Mouse (Mus musculus) MEL (cell line): Measurements from ENCODE around the gene Gsn.

Source experiments
- ELF1 ChIP-seq: IDR thresholded peaks from 2 replicates; pipeline ENCODE4 v1.6.1; 2014; ENCODE audit warnings: low read depth, mild to moderate bottlenecking, inconsistent platforms, low read length, improper control_type of control experiment, moderate library complexity
- POLR2A ChIP-seq, 2 experiments: IDR thresholded peaks; 2 replicates each; pipeline ENCODE4 v1.6.1; 2011 to 2012; ENCODE audit warnings: low read length in 2 of 2, mild to moderate bottlenecking in 2 of 2, control low read depth in 1 of 2, improper control_type of control experiment in 1 of 2, low read depth in 1 of 2, moderate library complexity in 1 of 2; ENCODE audit not compliant: control insufficient read depth in 1 of 2, insufficient read depth in 1 of 2, poor library complexity in 1 of 2
- POLR2AphosphoS5 ChIP-seq: IDR thresholded peaks from 2 replicates; pipeline ENCODE4 v1.6.1; 2012; ENCODE audit warnings: low read depth, borderline replicate concordance, mild to moderate bottlenecking, inconsistent platforms, low read length, moderate library complexity, mixed read lengths

DNA sequence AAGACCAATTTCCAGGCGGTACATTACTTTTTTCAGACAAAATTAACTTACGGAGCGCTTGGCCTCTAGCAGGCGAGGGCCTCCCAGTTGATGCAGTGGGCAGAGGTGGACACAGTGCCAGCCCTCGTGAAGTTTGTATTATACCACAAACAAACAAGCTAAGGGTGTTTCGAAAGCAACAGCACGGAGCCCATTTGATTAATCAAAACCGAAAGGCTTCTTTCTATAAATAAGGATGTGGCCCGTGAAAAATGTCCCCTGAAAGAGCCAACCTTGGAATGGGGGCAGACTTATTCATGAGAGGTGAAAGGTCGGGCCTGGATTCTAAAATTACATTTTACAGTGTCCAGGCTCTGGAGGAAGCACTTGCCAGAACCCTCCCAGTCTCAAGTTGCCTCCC is 81.2 kb downstream of the Gsn start:
- no peak for TF ChIP-seq ELF1
- no peak for TF ChIP-seq POLR2AphosphoS5
- TF ChIP-seq POLR2A (IDR thresholded peaks at IDR 0.05; ENCODE audit: control insufficient read depth in 1 of 2, insufficient read depth in 1 of 2, low read depth in 1 of 2, low read length in 2 of 2, poor library complexity in 1 of 2): no peak
